Mouse (Mus musculus) spleen, adult 2 months (tissue): ENCODE measurements around the gene Notch2. TPM values are rescaled to one million over a fixed set of nuclear protein-coding genes. Genes with fewer than 3 reads are reported as not detected.

ENCODE experiments used
- DNase-seq, 2 experiments: peaks; one replicate each; pipeline versions ENCODE4 v3.0.0 to v3.0.0-alpha.2; 2012 to 2021; ENCODE audit warnings: low spot score in 2 of 2, low read depth in 1 of 2
- H3K27ac ChIP-seq: fragments of 200-500 bp; 2 replicates; pipeline ENCODE4 v1.5.1; 2012; ENCODE audit warnings: low read length, inconsistent platforms; ENCODE audit not compliant: insufficient read depth
- H3K27me3 ChIP-seq: fragments of 200-500 bp; 2 replicates; pipeline ENCODE4 v1.6.1; 2012; ENCODE audit warnings: mild to moderate bottlenecking, moderate library complexity, low read length, inconsistent platforms; ENCODE audit not compliant: control insufficient read depth, insufficient read depth
- H3K36me3 ChIP-seq: fragments of 200-500 bp; 2 replicates; pipeline ENCODE4 v1.6.1; 2012; ENCODE audit warnings: mild to moderate bottlenecking, low read length, inconsistent platforms; ENCODE audit not compliant: control insufficient read depth, insufficient read depth
- H3K4me1 ChIP-seq: fragments of 200-500 bp; 2 replicates; pipeline ENCODE4 v1.6.1; 2011; ENCODE audit warnings: inconsistent platforms; ENCODE audit not compliant: control insufficient read depth, insufficient read depth, insufficient read length
- H3K4me3 ChIP-seq: fragments of 200-500 bp; 2 replicates; pipeline ENCODE4 v1.5.1; 2011; ENCODE audit warnings: mild to moderate bottlenecking, inconsistent platforms; ENCODE audit not compliant: insufficient read depth, insufficient read length; ENCODE audit errors: extremely low read depth
- CTCF ChIP-seq: fragments of 200-500 bp; IDR thresholded peaks from 2 replicates; pipeline ENCODE4 v1.5.1; 2011; ENCODE audit warnings: mild to moderate bottlenecking, inconsistent platforms; ENCODE audit not compliant: insufficient read depth, insufficient read length, insufficient replicate concordance; ENCODE audit errors: extremely low read depth
- POLR2A ChIP-seq: fragments of 200-500 bp; IDR thresholded peaks from 2 replicates; pipeline ENCODE4 v1.6.1; 2011; ENCODE audit warnings: low read depth, low read length, inconsistent platforms
- WGBS: fragments of 180-500 bp; shearing (Covaris S2); methylation state at CpG from one replicate; pipeline ENCODE4 v1.1.7; 2018; 5-methylcytosine and 5-hydroxymethylcytosine counted together
- polyA plus RNA-seq: library from polyadenylated mRNA; depleted of rRNA; stranded (reverse); fragments of >200 nt; gene quantifications from 2 replicates; pipeline ENCODE4 v1.2.3, GENCODE M21; 2012

Notch2 gene
- polyA plus RNA-seq, 1 experiment = 45.7 TPM

- Histone ChIP-seq H3K4me3 (no peak overlapping the region), H3K36me3 (peaks cover 13% of the 10 kb centered on the region), H3K27ac (no peak overlapping the region), H3K4me1 (no peaks in the 10 kb centered on the region), H3K27me3 (no peaks in the 10 kb centered on the region)
- TF ChIP-seq CTCF (no peak), POLR2A (no peak)
- 87% methylated on average over 5 of the region's 5 CpGs for WGBS
- DNase-seq = no peak
Measured at GRCm38 (mm10) chr3:98089702-98090101, 76.4 kb downstream of the Notch2 start.

- no peak overlapping the region for H3K27ac ChIP-seq
- H3K27me3 ChIP-seq = no peaks in the 10 kb centered on the region
- TF ChIP-seq POLR2A = no peak
- TF ChIP-seq CTCF = no peak
- 84% methylated on average over 8 of the region's 8 CpGs for WGBS
- H3K4me1 ChIP-seq = no peaks in the 10 kb centered on the region
- H3K4me3 ChIP-seq = no peak overlapping the region
- H3K36me3 ChIP-seq = peaks cover 10% of the 10 kb centered on the region
- DNase-seq = no peak
Measured at GRCm38 (mm10) chr3:98090129-98090528, 76.8 kb downstream of the Notch2 start.

GRCm38 (mm10) chr3:98092680-98093370, 79.5 kb downstream of the Notch2 start:
- Histone ChIP-seq H3K4me1 (no peaks in the 10 kb centered on the region), H3K36me3 (peaks cover 14% of the 10 kb centered on the region), H3K27me3 (no peaks in the 10 kb centered on the region), H3K27ac (no peak overlapping the region), H3K4me3 (no peak overlapping the region)
- WGBS = 89% methylated on average over 10 of the region's 10 CpGs
- no peak for DNase-seq
- no peak for TF ChIP-seq CTCF
- TF ChIP-seq POLR2A = no peak

- H3K4me1 ChIP-seq = no peaks in the 10 kb centered on the region
- no peaks in the 10 kb centered on the region for H3K27me3 ChIP-seq
- no peak for TF ChIP-seq POLR2A
- TF ChIP-seq CTCF = no peak
- no peak for DNase-seq
- 93% methylated on average over 5 of the region's 5 CpGs for WGBS
- H3K36me3 ChIP-seq = peaks cover 23% of the 10 kb centered on the region
- H3K4me3 ChIP-seq = no peak overlapping the region
- no peak overlapping the region for H3K27ac ChIP-seq
Measured at GRCm38 (mm10) chr3:98093954-98094353, 80.6 kb downstream of the Notch2 start.

GRCm38 (mm10) chr3:98094629-98095583, 81.6 kb downstream of the Notch2 start:
- H3K4me1 ChIP-seq = no peaks in the 10 kb centered on the region
- H3K27ac ChIP-seq = no peak overlapping the region
- no peak overlapping the region for H3K4me3 ChIP-seq
- peaks cover 31% of the 10 kb centered on the region for H3K36me3 ChIP-seq
- TF ChIP-seq CTCF = no peak
- no peak for TF ChIP-seq POLR2A
- H3K27me3 ChIP-seq = no peaks in the 10 kb centered on the region
- 93% methylated on average over 17 of the region's 17 CpGs for WGBS
- no peak for DNase-seq

- 93% methylated on average over 7 of the region's 7 CpGs for WGBS
- Histone ChIP-seq H3K4me3 (no peak overlapping the region), H3K27ac (no peak overlapping the region), H3K27me3 (no peaks in the 10 kb centered on the region), H3K4me1 (no peaks in the 10 kb centered on the region), H3K36me3 (peaks cover 50% of the 10 kb centered on the region)
- DNase-seq = no peak
- no peak for TF ChIP-seq POLR2A
Measured at GRCm38 (mm10) chr3:98096981-98097380, 83.7 kb downstream of the Notch2 start.
